Mouse (Mus musculus): ENCODE measurements around the gene S100a16. TPM values are rescaled to one million over a fixed set of nuclear protein-coding genes. Genes with fewer than 3 reads are reported as not detected.

The S100a16 gene
- polyA plus RNA-seq, 1 experiment from 2014 or later, result 61.6 TPM

DNA sequence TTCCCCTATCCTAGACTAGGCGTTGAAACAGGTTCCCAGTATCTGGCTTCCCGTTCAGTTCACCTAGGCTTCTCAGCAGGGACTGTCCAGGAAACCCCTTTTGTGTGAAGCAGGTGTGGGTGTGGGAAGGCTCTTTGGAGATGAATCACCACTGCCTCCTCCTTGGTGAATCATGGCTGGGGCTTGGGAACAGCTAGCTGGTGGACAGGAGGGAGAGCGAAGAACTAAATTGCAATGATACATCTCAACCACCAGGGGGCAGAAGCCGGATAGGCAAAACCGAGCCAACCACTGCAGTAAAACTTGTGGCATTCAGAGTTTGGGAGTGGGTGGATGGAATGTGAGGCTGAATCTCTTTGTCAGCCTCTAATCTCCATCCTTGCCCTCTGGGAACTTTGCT, 48.5 kb downstream of the S100a16 start:
- no peaks in the 10 kb centered on the region for H3K27me3 ChIP-seq (replicated peaks; ENCODE audit: control insufficient read depth, insufficient read depth, low read length)
- H3K27ac ChIP-seq (ENCODE audit: low read depth, low read length), result no peak overlapping the region
- WGBS, result 28% methylated on average over 5 of the region's 5 CpGs
- no peaks in the 10 kb centered on the region for H3K9me3 ChIP-seq (ENCODE audit: control insufficient read depth)
- peak; percentile 65; the same call in 1 of the 2 replicates for ATAC-seq
- H3K9ac ChIP-seq (ENCODE audit: low read depth, low read length), result no peak overlapping the region
- no peak overlapping the region for H3K4me2 ChIP-seq (replicated peaks; ENCODE audit: low read depth)
- no peak overlapping the region for H3K4me3 ChIP-seq (ENCODE audit: low read depth, low read length)
- TF ChIP-seq CTCF (IDR thresholded peaks at IDR 0.05; ENCODE audit: low read depth), result peak; percentile 93
- no peaks in the 10 kb centered on the region for H3K36me3 ChIP-seq (ENCODE audit: control insufficient read depth, insufficient read depth)
- peaks cover 7% of the 10 kb centered on the region for H3K4me1 ChIP-seq (replicated peaks; ENCODE audit: control insufficient read depth, insufficient read depth, low read length)

GRCm38 (mm10) chr3:90586016-90586643, 49.1 kb downstream of the S100a16 start:
- H3K9ac ChIP-seq (ENCODE audit: low read depth, low read length), result no peak overlapping the region
- no peaks in the 10 kb centered on the region for H3K9me3 ChIP-seq (ENCODE audit: control insufficient read depth)
- H3K4me1 ChIP-seq (replicated peaks; ENCODE audit: control insufficient read depth, insufficient read depth, low read length), result peaks cover 7% of the 10 kb centered on the region
- H3K27me3 ChIP-seq (replicated peaks; ENCODE audit: control insufficient read depth, insufficient read depth, low read length), result no peaks in the 10 kb centered on the region
- H3K27ac ChIP-seq (ENCODE audit: low read depth, low read length), result peak overlapping the region; percentile 46; the same call in 1 of the 2 replicates
- WGBS, result 79% methylated on average over 15 of the region's 15 CpGs
- no peak for ATAC-seq
- TF ChIP-seq CTCF (IDR thresholded peaks at IDR 0.05; ENCODE audit: low read depth), result no peak
- no peak overlapping the region for H3K4me2 ChIP-seq (replicated peaks; ENCODE audit: low read depth)
- H3K36me3 ChIP-seq (ENCODE audit: control insufficient read depth, insufficient read depth), result no peaks in the 10 kb centered on the region
- H3K4me3 ChIP-seq (ENCODE audit: low read depth, low read length), result no peak overlapping the region

GRCm38 (mm10) chr3:90586906-90587305, 49.9 kb downstream of the S100a16 start:
- H3K9me3 ChIP-seq (ENCODE audit: control insufficient read depth), result no peaks in the 10 kb centered on the region
- H3K4me1 ChIP-seq (replicated peaks; ENCODE audit: control insufficient read depth, insufficient read depth, low read length), result peaks cover 7% of the 10 kb centered on the region
- ATAC-seq, result peak; percentile 85
- no peak overlapping the region for H3K4me2 ChIP-seq (replicated peaks; ENCODE audit: low read depth)
- no peaks in the 10 kb centered on the region for H3K27me3 ChIP-seq (replicated peaks; ENCODE audit: control insufficient read depth, insufficient read depth, low read length)
- no peak overlapping the region for H3K9ac ChIP-seq (ENCODE audit: low read depth, low read length)
- no peaks in the 10 kb centered on the region for H3K36me3 ChIP-seq (ENCODE audit: control insufficient read depth, insufficient read depth)
- H3K27ac ChIP-seq (ENCODE audit: low read depth, low read length), result peak overlapping the region; percentile 35; the same call in 1 of the 2 replicates
- no peak overlapping the region for H3K4me3 ChIP-seq (ENCODE audit: low read depth, low read length)
- WGBS, result 19% methylated on average over 10 of the region's 10 CpGs
- no peak for TF ChIP-seq CTCF (IDR thresholded peaks at IDR 0.05; ENCODE audit: low read depth)

DNA sequence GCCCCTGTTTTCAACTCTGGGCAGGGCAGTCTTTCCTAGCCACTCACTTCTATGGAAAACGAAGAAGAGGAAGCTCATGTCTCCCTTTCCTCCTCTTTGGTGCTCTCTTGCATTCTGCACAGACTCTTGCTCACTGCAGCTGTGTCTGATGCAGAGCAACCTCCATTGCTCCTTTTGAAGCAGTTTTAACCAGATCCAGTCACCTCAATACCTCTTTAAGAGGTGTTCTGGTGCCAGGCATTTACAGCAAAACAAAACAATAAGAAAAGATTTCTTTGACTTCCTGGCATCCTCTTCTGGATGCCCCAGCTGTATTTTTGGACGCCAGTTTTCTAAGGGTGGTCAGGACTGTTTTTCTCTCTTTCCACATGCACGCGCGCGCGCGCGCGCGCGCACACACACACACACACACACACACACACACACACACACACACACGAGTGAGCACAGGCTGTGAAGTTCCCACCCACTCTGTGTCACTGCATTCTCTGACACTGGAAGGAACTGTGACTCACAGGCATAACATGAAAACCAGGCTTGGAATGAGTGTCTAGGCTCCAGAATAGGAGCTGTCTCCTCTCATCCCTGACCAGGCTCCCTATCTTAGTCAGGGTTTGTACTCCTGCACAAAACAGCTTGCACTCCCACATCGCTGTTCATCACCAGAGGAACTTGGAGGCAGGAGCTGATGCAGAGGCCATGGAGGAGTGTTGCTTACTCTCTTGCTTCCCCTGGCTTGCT, 50.5 kb downstream of the S100a16 start:
- 80% methylated on average over 14 of the region's 14 CpGs for WGBS

DNA sequence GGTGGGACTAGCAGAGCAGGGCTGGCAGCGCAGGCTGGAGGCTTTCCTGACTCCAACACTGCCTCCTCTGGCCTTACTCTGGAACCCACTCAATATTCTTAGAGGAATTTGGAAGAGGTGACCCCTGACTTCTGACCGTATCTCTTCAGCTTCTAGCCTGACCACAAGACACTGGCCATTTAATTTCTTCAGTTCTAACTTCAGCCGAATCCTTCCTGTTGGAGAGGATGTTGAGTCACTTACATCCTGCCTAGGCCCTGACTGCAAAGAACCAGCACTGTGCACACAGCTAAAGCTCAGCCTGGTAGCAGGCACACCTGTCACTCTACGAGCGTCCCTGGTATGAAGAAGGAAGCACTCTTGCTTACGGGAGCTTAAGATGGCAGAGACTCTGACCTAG, 52.3 kb downstream of the S100a16 start:
- H3K36me3 ChIP-seq (ENCODE audit: control insufficient read depth, insufficient read depth), result no peaks in the 10 kb centered on the region
- no peak overlapping the region for H3K4me2 ChIP-seq (replicated peaks; ENCODE audit: low read depth)
- no peak overlapping the region for H3K9ac ChIP-seq (ENCODE audit: low read depth, low read length)
- peaks cover 7% of the 10 kb centered on the region; the same call in 1 of the 2 replicates for H3K4me1 ChIP-seq (replicated peaks; ENCODE audit: control insufficient read depth, insufficient read depth, low read length)
- TF ChIP-seq CTCF (IDR thresholded peaks at IDR 0.05; ENCODE audit: low read depth), result 0 out of 2 replicates have a peak, but pooled peaks have one; percentile 11
- no peak overlapping the region for H3K27ac ChIP-seq (ENCODE audit: low read depth, low read length)
- no peak overlapping the region for H3K4me3 ChIP-seq (ENCODE audit: low read depth, low read length)
- H3K9me3 ChIP-seq (ENCODE audit: control insufficient read depth), result no peaks in the 10 kb centered on the region
- H3K27me3 ChIP-seq (replicated peaks; ENCODE audit: control insufficient read depth, insufficient read depth, low read length), result no peaks in the 10 kb centered on the region
- no peak for ATAC-seq
- WGBS, result 77% methylated on average over 6 of the region's 6 CpGs

More for the DNA sequence above, 50.5 kb downstream of the S100a16 start:
- ATAC-seq, result no peak
- H3K4me3 ChIP-seq (ENCODE audit: low read depth, low read length), result no peak overlapping the region
- H3K4me1 ChIP-seq (replicated peaks; ENCODE audit: control insufficient read depth, insufficient read depth, low read length), result peaks cover 7% of the 10 kb centered on the region
- H3K27ac ChIP-seq (ENCODE audit: low read depth, low read length), result peak overlapping the region; percentile 35
- H3K9ac ChIP-seq (ENCODE audit: low read depth, low read length), result no peak overlapping the region
- H3K36me3 ChIP-seq (ENCODE audit: control insufficient read depth, insufficient read depth), result no peaks in the 10 kb centered on the region
- H3K27me3 ChIP-seq (replicated peaks; ENCODE audit: control insufficient read depth, insufficient read depth, low read length), result no peaks in the 10 kb centered on the region
- no peaks in the 10 kb centered on the region for H3K9me3 ChIP-seq (ENCODE audit: control insufficient read depth)
- no peak for TF ChIP-seq CTCF (IDR thresholded peaks at IDR 0.05; ENCODE audit: low read depth)
- no peak overlapping the region for H3K4me2 ChIP-seq (replicated peaks; ENCODE audit: low read depth)

GRCm38 (mm10) chr3:90589947-90590346, 52.9 kb downstream of the S100a16 start, which contains the start of gene S100a2:
Gene S100a2, plus strand, starts transcription at chr3:90590247.
- H3K36me3 ChIP-seq (ENCODE audit: control insufficient read depth, insufficient read depth), result no peaks in the 10 kb centered on the region
- no peak within 1 kb of the TSS for H3K4me2 ChIP-seq (replicated peaks; ENCODE audit: low read depth)
- H3K9ac ChIP-seq (ENCODE audit: low read depth, low read length), result no peak within 1 kb of the TSS
- WGBS, result 92% methylated on average over 8 of the region's 8 CpGs
- ATAC-seq, result no peak
- TF ChIP-seq CTCF (IDR thresholded peaks at IDR 0.05; ENCODE audit: low read depth), result no peak
- peaks cover 7% of the 10 kb centered on the region; the same call in 1 of the 2 replicates for H3K4me1 ChIP-seq (replicated peaks; ENCODE audit: control insufficient read depth, insufficient read depth, low read length)
- no peak within 1 kb of the TSS for H3K4me3 ChIP-seq (ENCODE audit: low read depth, low read length)
- H3K27ac ChIP-seq (ENCODE audit: low read depth, low read length), result no peak within 1 kb of the TSS
- H3K9me3 ChIP-seq (ENCODE audit: control insufficient read depth), result no peaks in the 10 kb centered on the region
- no peaks in the 10 kb centered on the region for H3K27me3 ChIP-seq (replicated peaks; ENCODE audit: control insufficient read depth, insufficient read depth, low read length)

Other genes starting within 250 kb of the S100a16 start
- gene Gatad2b, start 244.1 kb upstream of the S100a16 start, polyA plus RNA-seq (2015; fragmentation: Nextera tagmentation; extraction: Ambion mirVana), result 4.7 and 6.6 TPM in 2 replicates
- gene Slc27a3, start 147.3 kb upstream of the S100a16 start, polyA plus RNA-seq (2015; fragmentation: Nextera tagmentation; extraction: Ambion mirVana), result 2.5 and 2.9 TPM in 2 replicates
- 8.8 and 9.7 TPM in 2 replicates for gene Ints3, start 103.6 kb upstream of the S100a16 start, polyA plus RNA-seq (2015; fragmentation: Nextera tagmentation; extraction: Ambion mirVana)
- 3.4 and 4.2 TPM in 2 replicates for gene Npr1, start 71.4 kb upstream of the S100a16 start, polyA plus RNA-seq (2015; fragmentation: Nextera tagmentation; extraction: Ambion mirVana)
- gene Ilf2, start 61.1 kb upstream of the S100a16 start, polyA plus RNA-seq (2015; fragmentation: Nextera tagmentation; extraction: Ambion mirVana), result 38.3 and 40.7 TPM in 2 replicates
- gene Snapin, start 46.2 kb upstream of the S100a16 start, polyA plus RNA-seq (2015; fragmentation: Nextera tagmentation; extraction: Ambion mirVana), result 53.1 and 53.9 TPM in 2 replicates
- 61.3 and 63.7 TPM in 2 replicates for gene Chtop, start 27.8 kb upstream of the S100a16 start, polyA plus RNA-seq (2015; fragmentation: Nextera tagmentation; extraction: Ambion mirVana)
- gene S100a1, start 22.9 kb upstream of the S100a16 start, polyA plus RNA-seq (2015; fragmentation: Nextera tagmentation; extraction: Ambion mirVana), result 1,091 and 1,109 TPM in 2 replicates
- 70.3 and 78.7 TPM in 2 replicates for gene S100a13, start 22.8 kb upstream of the S100a16 start, polyA plus RNA-seq (2015; fragmentation: Nextera tagmentation; extraction: Ambion mirVana)
- gene S100a14, start 10.4 kb upstream of the S100a16 start, polyA plus RNA-seq (2015; fragmentation: Nextera tagmentation; extraction: Ambion mirVana), result 0.61 and 1.1 TPM in 2 replicates
- gene S100a3, start 23.3 kb downstream of the S100a16 start, polyA plus RNA-seq (2015; fragmentation: Nextera tagmentation; extraction: Ambion mirVana), result 0.18 and 0.37 TPM in 2 replicates
- gene S100a2, start 53.0 kb downstream of the S100a16 start, polyA plus RNA-seq (2015; fragmentation: Nextera tagmentation; extraction: Ambion mirVana), result not detected in 2 replicates
- not detected in 2 replicates for gene Gm42674, start 64.7 kb downstream of the S100a16 start, polyA plus RNA-seq (2015; fragmentation: Nextera tagmentation; extraction: Ambion mirVana)
- 8.6 and 8.7 TPM in 2 replicates for gene S100a4, start 66.5 kb downstream of the S100a16 start, polyA plus RNA-seq (2015; fragmentation: Nextera tagmentation; extraction: Ambion mirVana)
- gene S100a5, start 71.3 kb downstream of the S100a16 start, polyA plus RNA-seq (2015; fragmentation: Nextera tagmentation; extraction: Ambion mirVana), result 4.1 and 5.6 TPM in 2 replicates
- 374 and 424 TPM in 2 replicates for gene S100a6, start 75.6 kb downstream of the S100a16 start, polyA plus RNA-seq (2015; fragmentation: Nextera tagmentation; extraction: Ambion mirVana)
- gene S100a7a, start 116.8 kb downstream of the S100a16 start, polyA plus RNA-seq (2015; fragmentation: Nextera tagmentation; extraction: Ambion mirVana), result 0.12 TPM in 1 of 2 replicates, not detected in the other
- 2.7 and 4.6 TPM in 2 replicates for gene S100a8, start 131.7 kb downstream of the S100a16 start, polyA plus RNA-seq (2015; fragmentation: Nextera tagmentation; extraction: Ambion mirVana)
- gene S100a9, start 158.5 kb downstream of the S100a16 start, polyA plus RNA-seq (2015; fragmentation: Nextera tagmentation; extraction: Ambion mirVana), result 2.8 and 3.3 TPM in 2 replicates
- not detected in 2 replicates for gene Pglyrp4, start 189.7 kb downstream of the S100a16 start, polyA plus RNA-seq (2015; fragmentation: Nextera tagmentation; extraction: Ambion mirVana)
- gene Gm5849, start 240.6 kb downstream of the S100a16 start, polyA plus RNA-seq (2015; fragmentation: Nextera tagmentation; extraction: Ambion mirVana), result not detected in 2 replicates

Data from intestine, postnatal 0 days (tissue).